Mouse (Mus musculus): ENCODE data around the gene Lama4. TPM values are rescaled to one million over a fixed set of nuclear protein-coding genes. Genes with fewer than 3 reads are reported as not detected.

The Lama4 gene
- polyA plus RNA-seq, 1 experiment: 13.9 TPM

DNA sequence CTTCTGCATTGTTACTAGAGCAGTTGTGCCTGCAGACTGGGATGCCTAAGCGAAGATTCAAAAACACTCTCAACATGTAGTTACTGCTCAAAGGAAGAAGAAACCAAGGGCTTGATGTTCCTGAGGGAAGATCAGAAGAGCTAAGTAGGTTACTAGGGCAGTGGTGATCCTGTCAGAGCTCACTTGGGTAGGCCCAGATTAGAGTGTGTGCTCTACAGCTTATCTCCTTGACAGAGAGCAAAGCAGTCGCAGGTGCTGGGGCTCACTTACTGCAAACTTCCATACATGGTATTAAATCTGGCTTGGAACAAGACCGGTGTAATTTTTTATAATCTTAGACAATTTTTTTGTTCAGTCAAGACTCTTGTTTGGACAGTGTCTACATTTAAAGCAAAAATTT lies 172.5 kb downstream of the Lama4 start:
- 88% methylated on average over 3 of the region's 3 CpGs for WGBS
- no peak for DNase-seq (ENCODE audit: low read depth, low spot score)

DNA sequence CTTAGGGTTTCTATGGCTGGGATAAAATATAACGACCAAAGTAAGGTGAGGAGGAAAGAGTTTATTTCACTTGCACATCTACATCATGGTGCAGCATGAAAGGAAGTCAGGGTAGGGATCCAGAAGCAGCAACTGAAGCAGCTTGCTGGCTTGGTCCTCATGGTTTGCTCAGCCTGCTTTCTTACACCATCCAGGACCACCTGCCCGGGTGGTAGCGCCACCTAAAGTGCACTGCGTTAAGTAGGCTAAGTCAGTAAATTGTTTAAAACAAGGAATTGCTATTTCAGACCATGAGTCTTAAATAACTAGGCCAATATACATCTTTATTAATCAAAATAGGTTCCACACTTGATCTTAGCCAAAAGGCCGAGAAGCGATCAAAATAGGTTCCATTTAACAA lies 173.4 kb downstream of the Lama4 start:
- DNase-seq (ENCODE audit: low read depth, low spot score): no peak
- WGBS: 83% methylated on average over 6 of the region's 6 CpGs

DNA sequence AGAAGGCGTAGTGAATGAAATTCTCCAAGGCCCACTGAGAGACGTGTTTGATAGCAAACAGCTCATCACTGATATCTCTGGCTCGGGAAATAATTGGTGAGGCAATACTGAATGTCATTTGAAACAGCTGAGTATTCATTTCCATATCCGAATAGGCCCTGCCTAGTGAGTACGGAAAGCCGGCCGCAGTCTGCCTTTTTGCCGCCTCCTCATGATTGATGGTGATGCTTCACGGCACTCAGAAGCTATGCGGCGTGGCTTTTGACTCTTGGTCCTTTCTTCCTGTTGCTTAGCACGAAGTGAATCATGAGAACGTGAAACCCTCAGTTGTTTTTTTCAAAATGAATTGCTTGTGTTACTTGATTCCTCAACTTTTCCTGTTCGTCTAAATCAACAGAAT lies 175.5 kb downstream of the Lama4 start:
- WGBS: 92% methylated on average over 14 of the region's 14 CpGs
- DNase-seq (ENCODE audit: low read depth, low spot score): no peak

DNA sequence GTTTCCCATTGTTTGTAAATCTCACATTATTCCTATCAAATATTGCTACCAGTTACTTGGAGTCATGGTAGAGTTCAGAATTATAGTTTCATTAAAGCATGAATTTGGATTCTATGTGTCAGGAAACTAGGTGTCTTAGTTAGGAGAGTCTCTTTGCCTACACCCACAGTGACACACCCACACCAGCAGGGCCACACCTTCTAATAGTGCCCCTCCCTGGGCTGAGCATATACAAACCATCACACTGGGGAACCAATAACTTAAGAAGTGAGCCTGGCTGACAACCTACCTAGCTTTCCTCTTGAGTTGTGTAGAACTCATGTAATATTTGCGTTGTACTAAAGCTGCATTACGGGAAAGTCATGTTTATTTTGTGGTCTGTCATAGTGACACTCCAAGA lies 176.1 kb downstream of the Lama4 start:
- 89% methylated on average over 2 of the region's 2 CpGs for WGBS

DNA sequence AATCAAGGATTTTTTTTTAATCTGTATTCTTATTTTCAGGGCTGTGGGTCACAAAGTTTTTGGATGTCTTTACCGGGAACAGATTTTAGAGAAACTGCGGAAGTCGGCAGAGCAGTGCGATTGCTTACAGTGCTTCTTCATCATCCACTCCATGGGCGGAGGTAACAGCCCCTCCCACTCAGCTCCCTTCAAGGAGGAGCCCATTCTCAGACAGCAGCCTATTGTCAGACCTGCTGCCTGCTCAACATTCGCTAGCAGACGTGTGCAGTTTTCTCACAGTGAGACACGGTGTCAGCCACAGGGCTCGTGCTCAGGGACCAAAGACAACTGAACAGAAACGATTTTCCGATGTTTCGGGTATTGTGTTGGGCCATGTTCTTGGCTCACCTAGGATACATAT lies 176.9 kb downstream of the Lama4 start:
- 94% methylated on average over 12 of the region's 12 CpGs for WGBS
- DNase-seq (ENCODE audit: low read depth, low spot score): no peak

More for the DNA sequence above, 176.1 kb downstream of the Lama4 start:
- DNase-seq (ENCODE audit: low read depth, low spot score): no peak

DNA sequence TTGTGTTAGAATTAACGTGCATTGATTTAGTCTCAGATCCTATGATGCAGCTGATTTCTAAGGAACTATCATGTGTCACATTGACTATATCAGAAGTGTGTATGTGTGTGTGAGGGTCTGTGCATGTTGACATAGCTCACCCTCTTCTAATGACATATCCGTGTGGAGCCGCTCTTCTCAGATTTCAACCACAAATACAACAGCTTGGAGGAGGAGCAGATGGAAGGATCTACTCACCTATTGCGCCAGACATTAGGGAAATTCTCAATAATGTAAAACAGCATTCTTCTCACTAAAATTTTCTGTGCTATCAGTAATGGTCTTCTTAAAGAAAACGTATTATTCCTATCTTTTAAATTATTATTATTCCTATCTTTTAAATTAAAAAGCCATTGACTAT lies 191.4 kb downstream of the Lama4 start:
- WGBS: 90% methylated on average over 5 of the region's 5 CpGs

DNA sequence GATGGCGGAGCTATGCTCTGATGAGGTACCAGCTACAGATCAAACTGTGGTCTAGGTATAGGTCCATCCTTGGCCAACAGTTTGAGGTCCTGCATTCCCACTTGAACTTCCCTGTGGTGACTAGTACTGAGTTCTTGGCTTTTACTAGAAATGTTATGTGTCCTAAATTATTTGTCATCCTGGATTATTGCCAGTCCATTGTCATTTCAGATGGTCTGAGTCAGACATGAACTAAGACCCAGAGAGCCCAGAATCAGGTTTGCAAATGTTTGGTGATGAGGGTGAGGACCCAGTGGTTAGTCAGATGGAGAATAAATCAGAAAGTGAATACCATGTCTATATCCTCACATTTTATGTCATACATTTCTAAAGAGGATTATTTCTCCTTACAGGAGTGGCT lies 192.0 kb downstream of the Lama4 start:
- 93% methylated on average over 1 of the region's 1 CpGs for WGBS
- DNase-seq (ENCODE audit: low read depth, low spot score): no peak

More for the DNA sequence above, 191.4 kb downstream of the Lama4 start:
- no peak for DNase-seq (ENCODE audit: low read depth, low spot score)

DNA sequence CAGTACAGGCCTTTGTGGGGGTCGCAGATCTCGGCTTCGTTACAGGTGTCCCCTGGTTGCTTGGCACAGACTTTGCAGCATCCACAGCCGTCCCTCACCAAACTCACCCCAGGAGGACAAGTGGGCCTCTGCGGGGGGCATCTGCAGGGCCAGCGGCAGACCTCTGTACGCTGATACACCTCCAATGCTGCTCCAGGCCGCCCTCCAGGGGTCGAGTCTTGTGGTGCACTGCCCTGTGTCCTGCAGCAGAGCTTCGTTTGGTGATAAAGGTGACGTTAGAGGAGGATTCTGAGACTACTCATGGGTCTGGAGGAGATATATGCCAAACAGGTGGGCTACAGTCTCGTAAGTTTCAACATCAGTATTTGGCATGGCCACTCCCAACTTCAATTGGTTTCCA lies 193.0 kb downstream of the Lama4 start:
- DNase-seq (ENCODE audit: low read depth, low spot score): no peak
- WGBS: 70% methylated on average over 12 of the region's 12 CpGs

Other genes starting within 250 kb of the Lama4 start
- not detected in 2 replicates for gene Rfpl4b, start 143.7 kb upstream of the Lama4 start, polyA plus RNA-seq (2012; rRNA removed)
- gene Fam229b, start 168.4 kb downstream of the Lama4 start, polyA plus RNA-seq (2012; rRNA removed): 0.29 and 0.45 TPM in 2 replicates
- 3.1 and 3.7 TPM in 2 replicates for gene Tube1, start 168.5 kb downstream of the Lama4 start, polyA plus RNA-seq (2012; rRNA removed)
- gene Ccn6, start 198.3 kb downstream of the Lama4 start, polyA plus RNA-seq (2012; rRNA removed): not detected in 2 replicates